Mouse (Mus musculus): Measurements from ENCODE around the gene Olfr1191-ps1. TPM values are rescaled to one million over a fixed set of nuclear protein-coding genes. Genes with fewer than 3 reads are reported as not detected.
"Not testable (repeated sequence)": the region's sequence is repeated elsewhere in the genome, so short reads cannot be mapped to it uniquely, and the experiment has no call there.

Gene Olfr1191-ps1
- under 1 TPM in 1 of 4 experiments, not detected in 3; 0.06 TPM for total RNA-seq (2022)

DNA sequence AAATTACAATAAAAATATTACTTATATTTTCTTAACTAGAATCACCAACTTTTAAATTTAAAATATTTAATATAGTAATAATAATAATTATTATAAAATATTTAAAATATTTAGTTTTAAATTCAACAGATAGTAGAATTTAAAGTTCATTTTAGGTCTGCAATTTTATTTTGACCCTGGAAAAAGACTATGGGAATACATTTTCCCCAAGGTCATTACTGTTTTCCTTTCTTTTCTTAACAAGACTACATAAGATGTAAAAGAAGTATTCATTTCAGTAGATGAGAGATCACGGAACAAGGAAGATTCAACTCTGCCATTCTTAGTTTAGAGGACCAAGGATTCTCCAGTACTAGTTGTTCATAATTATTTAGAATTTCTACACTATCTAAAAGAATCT lies at the start of gene Olfr1191-ps1:
Gene Olfr1191-ps1, plus strand, starts transcription at position 301 of the 400 bp plus-strand sequence.
- not testable (repeated sequence) for DNase-seq (ENCODE audit: low spot score in 2 of 2)

DNA sequence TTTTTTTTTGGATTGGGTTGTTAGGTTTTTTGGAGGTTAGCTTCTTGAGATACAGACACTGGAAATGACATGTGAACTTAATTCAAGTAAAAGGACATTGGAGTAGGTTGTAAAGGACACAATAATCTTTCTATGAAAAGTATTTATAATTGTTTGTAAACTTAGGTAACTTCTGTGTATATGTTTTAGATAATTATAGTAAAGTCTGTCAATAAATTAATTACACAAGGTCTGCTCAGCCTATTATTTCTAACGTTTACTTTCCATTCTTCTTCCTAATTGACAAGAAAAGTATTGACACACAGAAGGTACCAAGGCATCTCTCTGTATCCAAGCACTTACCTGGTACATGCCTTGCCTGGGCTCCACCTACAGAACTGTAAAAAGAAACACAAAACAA lies 7.9 kb downstream of the Olfr1191-ps1 start, which contains the start of gene Olfr1192-ps1:
Gene Olfr1192-ps1, plus strand, starts transcription at position 301 of the 400 bp plus-strand sequence.
- DNase-seq (ENCODE audit: low spot score in 2 of 2): no peak

DNA sequence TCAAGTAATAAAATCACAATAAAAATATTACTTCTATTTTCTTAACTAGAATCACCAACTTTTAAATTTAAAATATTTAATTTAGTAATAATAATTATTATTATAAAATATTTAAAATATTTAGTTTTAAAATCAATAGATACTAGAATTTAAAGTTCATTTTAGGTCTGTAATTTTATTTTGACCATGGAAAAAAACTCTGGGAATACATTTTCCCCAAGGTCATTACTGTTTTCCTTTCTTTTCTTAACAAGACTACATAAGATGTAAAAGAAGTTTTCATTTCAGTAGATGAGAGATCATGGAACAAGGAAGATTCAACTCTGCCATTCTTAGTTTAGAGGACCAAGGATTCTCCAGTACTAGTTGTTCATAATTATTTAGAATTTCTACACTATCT lies 35.0 kb downstream of the Olfr1191-ps1 start, which contains the start of gene Olfr1193:
Gene Olfr1193, plus strand, starts transcription at position 301 of the 400 bp plus-strand sequence.
- not testable (repeated sequence) for DNase-seq (ENCODE audit: low spot score in 2 of 2)

DNA sequence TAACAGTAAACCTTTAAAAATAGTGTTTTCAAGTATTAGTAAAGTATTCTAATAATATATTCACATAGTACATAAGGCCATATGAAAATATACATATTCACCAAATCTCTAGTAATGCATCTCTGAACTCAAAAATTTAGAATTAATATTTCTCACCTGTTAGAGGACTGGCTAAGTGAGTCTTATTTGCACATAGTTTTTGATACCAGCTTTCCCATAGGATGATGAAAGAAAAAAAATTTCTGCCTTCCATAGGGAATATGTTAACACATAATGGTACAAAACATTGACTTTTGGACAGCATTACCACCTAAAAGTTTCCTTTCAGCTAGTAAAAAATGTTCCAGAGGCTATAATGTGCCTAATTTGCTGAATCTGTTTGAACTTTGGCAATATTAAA lies 48.7 kb downstream of the Olfr1191-ps1 start, which contains the start of gene Olfr1195:
Gene Olfr1195, minus strand, starts transcription at position 101 of the 400 bp plus-strand sequence.
- no peak for DNase-seq (ENCODE audit: low spot score in 2 of 2)

Other genes with a start within 250 kb of the Olfr1191-ps1 start
- not detected for gene Olfr1179, start 234.1 kb upstream of the Olfr1191-ps1 start, total RNA-seq (2022)
- not detected for gene Olfr1180, start 221.4 kb upstream of the Olfr1191-ps1 start, total RNA-seq (2022)
- gene Olfr1181, start 214.4 kb upstream of the Olfr1191-ps1 start, total RNA-seq (2022): not detected
- not detected for gene Gm13757, start 191.4 kb upstream of the Olfr1191-ps1 start, total RNA-seq (2022)
- not detected for gene Olfr1183, start 185.7 kb upstream of the Olfr1191-ps1 start, total RNA-seq (2022)
- gene Olfr1184, start 156.9 kb upstream of the Olfr1191-ps1 start, total RNA-seq (2022): not detected
- not detected for gene Olfr1185-ps1, start 147.2 kb upstream of the Olfr1191-ps1 start, total RNA-seq (2022)
- not detected for gene Olfr1186, start 122.0 kb upstream of the Olfr1191-ps1 start, total RNA-seq (2022)
- gene Olfr1188, start 83.6 kb upstream of the Olfr1191-ps1 start, total RNA-seq (2022): not detected
- not detected for gene Olfr1189, start 54.1 kb upstream of the Olfr1191-ps1 start, total RNA-seq (2022)
- not detected for gene Olfr1192-ps1, start 8.0 kb downstream of the Olfr1191-ps1 start, total RNA-seq (2022)
- not detected for gene Olfr1193, start 35.1 kb downstream of the Olfr1191-ps1 start, total RNA-seq (2022)
- gene Olfr1195, start 48.6 kb downstream of the Olfr1191-ps1 start, total RNA-seq (2022): not detected
- not detected for gene Olfr1196, start 64.1 kb downstream of the Olfr1191-ps1 start, total RNA-seq (2022)
- gene Olfr1197, start 91.8 kb downstream of the Olfr1191-ps1 start, total RNA-seq (2022): not detected
- not detected for gene Olfr1198, start 110.8 kb downstream of the Olfr1191-ps1 start, total RNA-seq (2022)
- gene Olfr1199, start 119.9 kb downstream of the Olfr1191-ps1 start, total RNA-seq (2022): not detected
- gene Olfr1200, start 129.9 kb downstream of the Olfr1191-ps1 start, total RNA-seq (2022): not detected
- gene Olfr1201, start 152.5 kb downstream of the Olfr1191-ps1 start, total RNA-seq (2022): not detected
- not detected for gene Olfr1202, start 174.0 kb downstream of the Olfr1191-ps1 start, total RNA-seq (2022)
- gene Olfr1205, start 189.2 kb downstream of the Olfr1191-ps1 start, total RNA-seq (2022): not detected
- gene Olfr1204, start 208.8 kb downstream of the Olfr1191-ps1 start, total RNA-seq (2022): not detected
- not detected for gene Olfr1206, start 222.7 kb downstream of the Olfr1191-ps1 start, total RNA-seq (2022)

All from layer of hippocampus, adult 8-10 months (tissue).